Mouse (Mus musculus): ENCODE results near the gene Dnmt1. TPM values are rescaled to one million over a fixed set of nuclear protein-coding genes. Genes with fewer than 3 reads are reported as not detected.

Gene Dnmt1
- total RNA-seq, 1 experiment: 122 TPM

DNA sequence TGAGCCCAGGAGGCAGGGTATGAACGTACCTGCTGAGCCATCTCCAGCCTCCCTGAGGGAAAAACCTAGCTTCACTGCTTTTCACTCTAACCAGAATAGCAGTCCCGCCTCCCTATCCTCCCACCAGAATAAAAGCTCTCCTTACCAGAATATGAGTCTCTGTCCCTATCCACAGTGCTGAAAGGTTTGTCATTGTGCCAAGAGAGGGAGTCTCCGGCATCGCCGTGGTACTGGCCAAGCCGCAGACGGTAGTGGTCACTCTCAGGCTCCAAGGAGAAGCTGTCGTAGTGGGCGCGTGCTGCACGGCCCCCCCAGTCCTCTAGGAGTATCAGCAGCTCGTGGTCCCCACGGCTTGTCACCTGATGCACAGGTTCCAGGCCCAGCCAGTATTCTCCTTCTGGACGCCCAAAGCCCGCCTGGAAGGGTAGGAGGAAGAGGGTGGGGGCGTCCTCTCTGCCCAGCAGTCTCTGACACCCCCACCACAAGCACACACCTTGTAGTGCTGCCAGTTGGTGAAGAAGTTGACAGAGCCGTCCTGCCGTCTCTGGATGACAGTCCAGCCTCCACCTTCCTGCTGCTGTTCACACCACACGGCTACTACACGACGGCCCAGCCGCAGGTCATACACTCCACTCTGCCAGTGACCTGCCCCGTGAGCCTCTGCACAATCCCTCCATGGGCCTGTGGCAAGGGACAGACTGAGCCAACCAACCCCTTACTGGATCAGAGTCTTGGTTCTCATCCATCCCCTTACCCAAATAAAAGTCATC is 84.5 kb downstream of the Dnmt1 start:
- Histone ChIP-seq H3K36me3 (ENCODE audit: control insufficient read depth, insufficient read depth, low read length, poor library complexity, severe bottlenecking) (peaks cover 26% of the 10 kb centered on the region), H3K4me1 (ENCODE audit: control insufficient read depth in 2 of 2, insufficient read depth in 2 of 2, low read length in 2 of 2, poor library complexity in 1 of 2) (peaks cover 0 to 8% of the 10 kb centered on the region in 2 experiments; a peak in 2 of 4 replicates), H3K9me3 (ENCODE audit: control insufficient read depth, insufficient read depth, low read depth, low read length) (no peaks in the 10 kb centered on the region), H3K27ac (ENCODE audit: insufficient read depth, low read depth, low read length, poor library complexity, severe bottlenecking) (no peak overlapping the region), H3K9ac (ENCODE audit: insufficient read depth, low read depth, low read length, poor library complexity, severe bottlenecking) (no peak overlapping the region), H3K4me3 (ENCODE audit: insufficient read depth in 1 of 2, low read depth in 1 of 2, low read length in 2 of 2, poor library complexity in 1 of 2, severe bottlenecking in 1 of 2) (no peak overlapping the region)
- DNase-seq (ENCODE audit: low read depth, low spot score): no peak
- in situ Hi-C loops (cut with MboI; ENCODE audit: low sequenced_read_pairs in 2 of 2, unreplicated experiment in 2 of 2): no loop called here
- no peak for TF ChIP-seq MAFK (IDR thresholded peaks at IDR 0.05; ENCODE audit: insufficient read depth, low read depth, low read length)
- peak; percentile 70; the same call in 1 of the 2 replicates for TF ChIP-seq ZC3H11A (IDR thresholded peaks at IDR 0.05; ENCODE audit: borderline replicate concordance, low read depth, low read length)

- TF ChIP-seq MAFK (IDR thresholded peaks at IDR 0.05; ENCODE audit: insufficient read depth, low read depth, low read length) (no peak), ZNF384 (IDR thresholded peaks at IDR 0.05; ENCODE audit: low read depth, low read length) (no peak), ZC3H11A (IDR thresholded peaks at IDR 0.05; ENCODE audit: borderline replicate concordance, low read depth, low read length) (no peak), HCFC1 (IDR thresholded peaks at IDR 0.05; ENCODE audit: borderline replicate concordance, insufficient read depth, low read length) (no peak), CHD2 (IDR thresholded peaks at IDR 0.05; ENCODE audit: low read depth, low read length) (no peak)
- DNase-seq (ENCODE audit: low read depth, low spot score): no peak
- in situ Hi-C loops (cut with MboI; ENCODE audit: low sequenced_read_pairs in 2 of 2, unreplicated experiment in 2 of 2): no loop called here
These were observed 86.2 kb downstream of the Dnmt1 start for GRCm38 (mm10) chr9:20873521-20873920.

DNA sequence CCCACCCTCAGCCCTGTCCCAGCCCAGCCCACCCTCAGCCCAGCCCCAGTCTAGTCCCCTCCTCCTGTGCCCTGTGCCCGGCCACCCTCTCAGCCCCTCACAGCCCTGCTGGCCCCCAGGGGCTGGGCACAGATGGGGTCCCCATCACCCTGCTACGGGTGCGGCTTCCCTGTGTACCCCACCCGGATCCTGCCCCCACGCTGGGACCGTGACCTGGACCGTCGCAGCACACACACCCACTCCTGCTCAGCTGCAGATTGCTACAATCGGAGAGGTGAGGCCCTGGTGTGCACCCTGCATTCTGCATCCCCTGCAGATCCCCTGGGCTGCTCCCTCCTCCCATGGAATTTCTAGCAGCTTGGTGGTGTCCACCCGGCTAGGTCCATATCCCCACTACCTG is 86.7 kb downstream of the Dnmt1 start:
- H3K27ac ChIP-seq (ENCODE audit: insufficient read depth, low read depth, low read length, poor library complexity, severe bottlenecking): no peak overlapping the region
- peaks cover 0 to 6% of the 10 kb centered on the region in 2 experiments; a peak in 2 of 4 replicates for H3K4me1 ChIP-seq (ENCODE audit: control insufficient read depth in 2 of 2, insufficient read depth in 2 of 2, low read length in 2 of 2, poor library complexity in 1 of 2)
- peaks cover 27% of the 10 kb centered on the region for H3K36me3 ChIP-seq (ENCODE audit: control insufficient read depth, insufficient read depth, low read length, poor library complexity, severe bottlenecking)
- DNase-seq (ENCODE audit: low read depth, low spot score): no peak
- in situ Hi-C loops (cut with MboI; ENCODE audit: low sequenced_read_pairs in 2 of 2, unreplicated experiment in 2 of 2): no loop called here
- TF ChIP-seq ZNF384 (IDR thresholded peaks at IDR 0.05; ENCODE audit: low read depth, low read length) (no peak), CHD2 (IDR thresholded peaks at IDR 0.05; ENCODE audit: low read depth, low read length) (no peak), ZC3H11A (IDR thresholded peaks at IDR 0.05; ENCODE audit: borderline replicate concordance, low read depth, low read length) (no peak), HCFC1 (IDR thresholded peaks at IDR 0.05; ENCODE audit: borderline replicate concordance, insufficient read depth, low read length) (no peak), MAFK (IDR thresholded peaks at IDR 0.05; ENCODE audit: insufficient read depth, low read depth, low read length) (no peak)
- H3K4me3 ChIP-seq (ENCODE audit: insufficient read depth in 1 of 2, low read depth in 1 of 2, low read length in 2 of 2, poor library complexity in 1 of 2, severe bottlenecking in 1 of 2): no peak overlapping the region
- H3K9ac ChIP-seq (ENCODE audit: insufficient read depth, low read depth, low read length, poor library complexity, severe bottlenecking): no peak overlapping the region
- no peaks in the 10 kb centered on the region for H3K9me3 ChIP-seq (ENCODE audit: control insufficient read depth, insufficient read depth, low read depth, low read length)

More at GRCm38 (mm10) chr9:20873521-20873920, 86.2 kb downstream of the Dnmt1 start:
- peaks cover 0 to 6% of the 10 kb centered on the region in 2 experiments; a peak in 2 of 4 replicates for H3K4me1 ChIP-seq (ENCODE audit: control insufficient read depth in 2 of 2, insufficient read depth in 2 of 2, low read length in 2 of 2, poor library complexity in 1 of 2)
- H3K36me3 ChIP-seq (ENCODE audit: control insufficient read depth, insufficient read depth, low read length, poor library complexity, severe bottlenecking): peaks cover 27% of the 10 kb centered on the region
- H3K9me3 ChIP-seq (ENCODE audit: control insufficient read depth, insufficient read depth, low read depth, low read length): no peaks in the 10 kb centered on the region
- H3K9ac ChIP-seq (ENCODE audit: insufficient read depth, low read depth, low read length, poor library complexity, severe bottlenecking): no peak overlapping the region
- H3K27ac ChIP-seq (ENCODE audit: insufficient read depth, low read depth, low read length, poor library complexity, severe bottlenecking): no peak overlapping the region
- no peak overlapping the region for H3K4me3 ChIP-seq (ENCODE audit: insufficient read depth in 1 of 2, low read depth in 1 of 2, low read length in 2 of 2, poor library complexity in 1 of 2, severe bottlenecking in 1 of 2)

DNA sequence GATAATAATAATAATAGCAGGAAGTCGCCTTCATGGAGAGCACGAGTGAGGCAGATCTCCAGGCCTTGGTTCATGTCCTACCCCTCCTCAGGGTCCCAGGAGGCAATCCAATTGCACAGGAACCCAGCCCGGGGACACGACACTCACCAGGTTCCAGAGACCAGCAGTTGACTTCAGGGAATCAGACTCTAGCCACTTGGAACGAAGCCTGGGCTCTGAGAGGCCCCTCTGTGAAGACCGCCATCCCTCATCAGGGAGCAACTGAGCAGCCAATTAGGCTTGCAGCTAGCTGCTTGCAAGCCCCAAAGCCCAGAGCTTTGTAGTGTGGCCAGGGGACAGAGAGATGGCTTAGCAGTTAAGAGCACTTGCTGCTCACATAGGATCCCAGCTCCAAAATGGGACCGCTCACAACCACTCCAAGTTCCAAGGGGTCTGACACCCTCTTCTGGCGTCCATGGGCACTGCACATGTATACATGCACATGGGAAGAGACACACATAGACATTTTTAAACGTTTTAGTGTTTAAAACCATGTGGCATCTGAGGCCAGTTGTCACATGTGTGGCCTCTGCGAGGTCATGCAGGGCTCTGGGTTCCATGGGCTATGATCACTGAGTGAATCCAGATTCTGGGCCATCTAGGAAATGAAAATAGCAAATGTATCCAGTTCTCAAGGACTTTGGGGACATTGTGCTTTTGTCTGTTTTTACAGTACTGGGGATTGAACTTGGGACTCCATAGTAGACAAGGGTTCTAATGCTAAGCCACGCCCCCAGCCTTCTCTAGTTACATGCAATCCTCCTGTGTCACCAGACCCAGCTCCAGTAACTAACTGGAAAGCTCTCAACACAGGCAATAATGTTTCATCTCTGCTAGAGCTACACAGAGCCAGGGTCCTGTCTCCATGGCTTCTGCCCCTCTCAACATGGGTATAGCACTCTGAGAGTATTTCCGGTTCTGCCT is 89.2 kb downstream of the Dnmt1 start:
- H3K9me3 ChIP-seq (ENCODE audit: control insufficient read depth, insufficient read depth, low read depth, low read length): no peaks in the 10 kb centered on the region
- TF ChIP-seq CHD2 (IDR thresholded peaks at IDR 0.05; ENCODE audit: low read depth, low read length) (no peak), HCFC1 (IDR thresholded peaks at IDR 0.05; ENCODE audit: borderline replicate concordance, insufficient read depth, low read length) (no peak), MAFK (IDR thresholded peaks at IDR 0.05; ENCODE audit: insufficient read depth, low read depth, low read length) (no peak), ZC3H11A (IDR thresholded peaks at IDR 0.05; ENCODE audit: borderline replicate concordance, low read depth, low read length) (no peak), ZNF384 (IDR thresholded peaks at IDR 0.05; ENCODE audit: low read depth, low read length) (no peak)
- DNase-seq (ENCODE audit: low read depth, low spot score): no peak
- no peak overlapping the region for H3K4me3 ChIP-seq (ENCODE audit: insufficient read depth in 1 of 2, low read depth in 1 of 2, low read length in 2 of 2, poor library complexity in 1 of 2, severe bottlenecking in 1 of 2)
- H3K36me3 ChIP-seq (ENCODE audit: control insufficient read depth, insufficient read depth, low read length, poor library complexity, severe bottlenecking): peaks cover 27% of the 10 kb centered on the region
- peaks cover 0 to 6% of the 10 kb centered on the region in 2 experiments; a peak in 2 of 4 replicates for H3K4me1 ChIP-seq (ENCODE audit: control insufficient read depth in 2 of 2, insufficient read depth in 2 of 2, low read length in 2 of 2, poor library complexity in 1 of 2)
- no peak overlapping the region for H3K9ac ChIP-seq (ENCODE audit: insufficient read depth, low read depth, low read length, poor library complexity, severe bottlenecking)
- H3K27ac ChIP-seq (ENCODE audit: insufficient read depth, low read depth, low read length, poor library complexity, severe bottlenecking): no peak overlapping the region
- in situ Hi-C loops (cut with MboI; ENCODE audit: low sequenced_read_pairs in 2 of 2, unreplicated experiment in 2 of 2): no loop called here
